Mouse (Mus musculus) myocyte (in vitro differentiated cells): ENCODE results near the gene Plekhd1. TPM values are rescaled to one million over a fixed set of nuclear protein-coding genes. Genes with fewer than 3 reads are reported as not detected.

ENCODE experiments used
- H3K27me3 ChIP-seq: one replicate; pipeline ENCODE4 v1.6.1; 2011; ENCODE audit not compliant: control insufficient read depth, insufficient read depth, insufficient read length
- H3K36me3 ChIP-seq: one replicate; pipeline ENCODE4 v1.6.1; 2011; ENCODE audit not compliant: control insufficient read depth, insufficient read depth
- H3K4me2 ChIP-seq: one replicate; pipeline ENCODE4 v1.6.1; 2011; ENCODE audit warnings: low read depth, control low read depth
- H3K4me3 ChIP-seq: one replicate; pipeline ENCODE4 v1.5.1; 2011; ENCODE audit warnings: mild to moderate bottlenecking, control low read depth, moderate library complexity
- H3K79me2 ChIP-seq: one replicate; pipeline ENCODE4 v1.6.1; 2011; ENCODE audit not compliant: control insufficient read depth, insufficient read depth
- H3ac ChIP-seq: one replicate; pipeline ENCODE4 v1.6.1; 2011; ENCODE audit not compliant: control insufficient read depth, insufficient read length
- CEBPB ChIP-seq: IDR thresholded peaks from 2 replicates; pipeline ENCODE4 v1.6.1; 2011; ENCODE audit warnings: mild to moderate bottlenecking, moderate library complexity; ENCODE audit not compliant: poor library complexity, insufficient read depth, severe bottlenecking
- E2F4 ChIP-seq: IDR thresholded peaks from one replicate; pipeline ENCODE4 v1.6.1; 2011; ENCODE audit warnings: mild to moderate bottlenecking, control low read depth, moderate library complexity; ENCODE audit not compliant: insufficient read depth
- MAX ChIP-seq: IDR thresholded peaks from one replicate; pipeline ENCODE4 v1.6.1; 2011; ENCODE audit warnings: low read depth, mild to moderate bottlenecking, control low read depth
- MYOD1 ChIP-seq, 3 experiments: IDR thresholded peaks; one replicate each; pipeline ENCODE4 v1.6.1; 2011; ENCODE audit warnings: control low read depth in 2 of 3, low read depth in 2 of 3, mild to moderate bottlenecking in 2 of 3, moderate library complexity in 1 of 3; ENCODE audit not compliant: insufficient read length in 2 of 3, control insufficient read depth in 1 of 3
- MYOG ChIP-seq, 3 experiments: IDR thresholded peaks; one replicate each; pipeline ENCODE4 v1.6.1; 2011; ENCODE audit warnings: control low read depth in 2 of 3, low read depth in 2 of 3, mild to moderate bottlenecking in 2 of 3; ENCODE audit not compliant: insufficient read length in 2 of 3, control insufficient read depth in 1 of 3, insufficient read depth in 1 of 3
- POLR2A ChIP-seq: IDR thresholded peaks from one replicate; pipeline ENCODE4 v1.6.1; 2011; ENCODE audit warnings: low read depth, mild to moderate bottlenecking, control low read depth, moderate library complexity; ENCODE audit not compliant: insufficient read length
- POLR2AphosphoS2 ChIP-seq: IDR thresholded peaks from one replicate; pipeline ENCODE4 v1.6.1; 2011; ENCODE audit warnings: low read depth, control low read depth; ENCODE audit not compliant: insufficient read length
- REST ChIP-seq: IDR thresholded peaks from one replicate; pipeline ENCODE4 v1.6.1; 2011; ENCODE audit warnings: mild to moderate bottlenecking, control low read depth, moderate library complexity; ENCODE audit not compliant: insufficient read depth, insufficient read length
- SRF ChIP-seq: IDR thresholded peaks from one replicate; pipeline ENCODE4 v1.6.1; 2011; ENCODE audit warnings: low read depth; ENCODE audit not compliant: control insufficient read depth, insufficient read length
- TCF12 ChIP-seq: IDR thresholded peaks from one replicate; pipeline ENCODE4 v1.6.1; 2011; ENCODE audit warnings: mild to moderate bottlenecking, control low read depth; ENCODE audit not compliant: poor library complexity, insufficient read depth, severe bottlenecking
- TCF3 ChIP-seq: IDR thresholded peaks from one replicate; pipeline ENCODE4 v1.6.1; 2011; ENCODE audit warnings: low read depth, control low read depth; ENCODE audit not compliant: insufficient read length
- USF1 ChIP-seq: IDR thresholded peaks from one replicate; pipeline ENCODE4 v1.6.1; 2011; ENCODE audit warnings: low read depth, mild to moderate bottlenecking, control low read depth, moderate library complexity
- polyA plus RNA-seq: library from polyadenylated mRNA; unstranded; fragments of >200 nt; fragmentation: generic; extraction: Trizol; gene quantifications from one replicate; pipeline ENCODE4 v1.2.1, GENCODE M21; 2012; ENCODE audit warnings: missing spikeins

The Plekhd1 gene
- polyA plus RNA-seq, 1 experiment = not detected

DNA sequence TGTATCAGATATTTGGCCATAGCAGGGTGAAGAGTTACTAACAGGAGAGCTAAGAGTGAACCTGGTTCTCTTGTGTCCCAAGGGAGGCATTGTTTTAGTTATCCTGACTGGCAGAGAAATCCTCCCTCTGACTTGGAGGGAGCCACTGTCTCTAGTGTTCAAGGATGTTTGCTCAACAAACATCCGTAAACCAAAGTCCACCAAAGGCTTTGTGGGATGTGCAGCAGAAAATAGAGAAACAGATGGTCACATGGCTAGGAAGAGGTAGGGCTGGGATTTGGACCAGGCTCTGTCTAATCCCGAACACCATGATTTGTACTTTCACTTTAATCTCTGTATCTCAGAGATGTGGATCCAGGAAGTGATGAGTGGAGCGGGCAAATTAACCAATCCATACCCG, 71.7 kb downstream of the Plekhd1 start:
- H3K36me3 ChIP-seq = no peaks in the 10 kb centered on the region
- H3K4me2 ChIP-seq = peak overlapping the region; percentile 43
- H3K79me2 ChIP-seq = no peaks in the 10 kb centered on the region
- no peak overlapping the region for H3K4me3 ChIP-seq
- no peak overlapping the region for H3ac ChIP-seq
- no peak for TF ChIP-seq TCF12
- peaks cover 41% of the 10 kb centered on the region for H3K27me3 ChIP-seq

DNA sequence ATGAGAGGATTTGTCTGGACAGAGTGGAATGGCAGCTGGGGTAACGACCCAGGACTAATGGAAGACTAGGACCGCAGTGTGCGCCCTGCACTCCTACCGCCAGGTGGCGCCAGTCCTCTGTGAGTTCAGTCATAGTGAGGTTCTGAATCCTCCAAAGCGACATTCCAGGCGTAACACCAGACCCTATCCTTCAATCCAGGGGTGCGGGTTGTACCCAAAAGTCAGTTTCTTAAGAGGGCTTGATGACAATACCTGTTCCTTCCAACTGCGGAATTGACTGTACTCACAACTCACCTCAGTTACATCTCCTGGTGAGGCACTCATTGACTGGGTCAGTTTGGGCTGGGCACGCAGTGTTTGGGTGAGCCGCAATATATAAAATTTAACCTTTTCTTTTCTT, 77.3 kb downstream of the Plekhd1 start:
- no peaks in the 10 kb centered on the region for H3K36me3 ChIP-seq
- H3K4me3 ChIP-seq = no peak overlapping the region
- no peaks in the 10 kb centered on the region for H3K79me2 ChIP-seq
- H3K4me2 ChIP-seq = peak overlapping the region; percentile 49
- TF ChIP-seq E2F4 (no peak), MAX (no peak), POLR2A (no peak), TCF12 (no peak), CEBPB (no peak), USF1 (no peak), TCF3 (no peak), SRF (no peak), REST (no peak), MYOD1 (IDR thresholded peaks at IDR 0.05; ENCODE audit: control insufficient read depth in 1 of 3, insufficient read length in 2 of 3, low read depth in 2 of 3) (no peak), MYOG (IDR thresholded peaks at IDR 0.05; ENCODE audit: control insufficient read depth in 1 of 3, insufficient read depth in 1 of 3, insufficient read length in 2 of 3, low read depth in 2 of 3) (no peak), POLR2AphosphoS2 (no peak)
- H3ac ChIP-seq = no peak overlapping the region
- peaks cover 22% of the 10 kb centered on the region for H3K27me3 ChIP-seq

Other genes with a start within 250 kb of the Plekhd1 start
- 9.1 TPM for gene Exd2, start 229.5 kb upstream of the Plekhd1 start, polyA plus RNA-seq
- 0.11 TPM for gene Galnt16, start 174.3 kb upstream of the Plekhd1 start, polyA plus RNA-seq
- gene Slc39a9, start 48.7 kb upstream of the Plekhd1 start, polyA plus RNA-seq = 16.6 TPM
- 164 TPM for gene Erh, start 48.2 kb upstream of the Plekhd1 start, polyA plus RNA-seq
- not detected for gene Ccdc177, start 68.1 kb downstream of the Plekhd1 start, polyA plus RNA-seq
- gene Susd6, start 97.9 kb downstream of the Plekhd1 start, polyA plus RNA-seq = 64.0 TPM